In the genomic region with DNA sequence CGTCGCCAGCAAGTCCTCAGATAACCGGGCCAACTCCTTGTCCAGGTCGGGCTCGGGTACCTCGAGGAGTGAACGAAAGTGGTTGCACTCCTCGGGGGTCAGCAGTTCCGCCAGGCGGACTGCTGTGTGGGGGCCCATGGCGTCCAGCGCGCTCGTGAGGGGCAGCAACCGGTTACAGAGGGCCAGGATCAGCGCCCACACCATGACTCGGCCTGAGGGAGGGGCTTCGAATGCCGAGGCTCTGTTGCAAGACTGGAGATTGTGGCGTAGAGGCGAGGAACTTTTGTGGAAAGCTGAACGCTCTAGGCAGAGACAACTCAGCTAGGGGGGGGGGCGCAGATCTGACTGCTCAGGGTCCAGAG, we compare ENCODE assay signal across 8 mouse cellular contexts. TPM values are rescaled to one million over a fixed set of nuclear protein-coding genes. Genes with fewer than 3 reads are reported as not detected.
DNase-seq lines count a peak whose midpoint lies in the region; ATAC-seq and TF ChIP-seq lines count a peak whose summit lies in the region.

A gene (minus strand): TSS at position 204 of the 362 bp plus-strand sequence.

- H3K9me3 ChIP-seq in G1E (replicated peaks) = peaks cover 82% of the 10 kb centered on the region
- H3K9me3 ChIP-seq in lung, embryonic 16.5 days (ENCODE audit: control insufficient read depth, low read length) = no peaks in the 10 kb centered on the region

- no peaks in the 10 kb centered on the region for H3K4me1 ChIP-seq in G1E (ENCODE audit: insufficient read depth, low read depth, low read length)
- 0 out of 2 replicates have a peak, but pooled peaks cover 2% of the 10 kb centered on the region for H3K4me1 ChIP-seq in brown adipose tissue, adult 24 weeks (ENCODE audit: control insufficient read depth, insufficient read depth, insufficient read length, low read length)
- H3K4me1 ChIP-seq in lung, embryonic 16.5 days (replicated peaks; ENCODE audit: control insufficient read depth, insufficient read depth, low read length) = peaks cover 17% of the 10 kb centered on the region

- no peak for DNase-seq in G1E (ENCODE audit: low spot score)
- peak; percentile 38 for DNase-seq in heart, postnatal 25 days (ENCODE audit: low spot score)
- DNase-seq in cerebellum, postnatal 14 days = no peak
- DNase-seq in spleen, postnatal 4 days (ENCODE audit: low spot score in 2 of 2) = no peak
- no peak for DNase-seq in urinary bladder, adult 18-20 months (ENCODE audit: low spot score in 2 of 2)

- H3K4me3 ChIP-seq in G1E (ENCODE audit: low read depth, low read length) = peak within 1 kb of the TSS; percentile 27; the same call in 1 of the 2 replicates
- peak within 1 kb of the TSS; percentile 62 for H3K4me3 ChIP-seq in brown adipose tissue, adult 24 weeks (ENCODE audit: insufficient read depth, low read depth, low read length)
- H3K4me3 ChIP-seq in lung, embryonic 16.5 days (ENCODE audit: low read length) = peak within 1 kb of the TSS; percentile 56

- no peak for TF ChIP-seq CTCF in G1E (IDR thresholded peaks at IDR 0.05; ENCODE audit: low read depth, low read length)

- peak within 1 kb of the TSS; percentile 64 for H3K9ac ChIP-seq in lung, embryonic 16.5 days (ENCODE audit: low read length)

- intact Hi-C loops in heart, postnatal 25 days (cut with DNase I) = no loop called here

- H3K36me3 ChIP-seq in G1E (replicated peaks) = no peaks in the 10 kb centered on the region
- no peaks in the 10 kb centered on the region for H3K36me3 ChIP-seq in lung, embryonic 16.5 days (ENCODE audit: control insufficient read depth, insufficient read depth, low read length)

- no peak for ATAC-seq in G1E (ENCODE audit: extremely low read depth, insufficient number of reproducible peaks, low FRiP score, poor library complexity, severe bottlenecking)
- peak; percentile 64 for ATAC-seq in lung, embryonic 16.5 days (ENCODE audit: low read depth)
- ATAC-seq in monocyte, adult 5-6 weeks (replicated peaks; ENCODE audit: insufficient number of reproducible peaks, low FRiP score, low TSS enrichment, poor library complexity, severe bottlenecking) = no peak

- no peaks in the 10 kb centered on the region for H3K27me3 ChIP-seq in G1E (ENCODE audit: insufficient read depth, low read length)
- H3K27me3 ChIP-seq in lung, embryonic 16.5 days (ENCODE audit: control insufficient read depth, insufficient read depth, low read depth, low read length) = peaks cover 85% of the 10 kb centered on the region

- WGBS in lung, embryonic 16.5 days = 1% methylated on average over 22 of the region's 23 CpGs

- H3K27ac ChIP-seq in brown adipose tissue, adult 24 weeks (replicated peaks; ENCODE audit: low read depth, low read length) = no peak within 1 kb of the TSS
- H3K27ac ChIP-seq in lung, embryonic 16.5 days (ENCODE audit: low read length) = no peak within 1 kb of the TSS

- peak within 1 kb of the TSS; percentile 97 for H3K4me2 ChIP-seq in lung, embryonic 16.5 days (ENCODE audit: low read depth, low read length)

RNA-seq across cellular contexts. Expression of the gene that starts here (rescaled TPM):
- total RNA-seq in G1E (2014; fragmentation: Nextera tagmentation) (not detected in 2 replicates), G1E (2017) (not detected in 2 replicates)
- not detected in 2 replicates for polyA plus RNA-seq in G1E (2012)
- polyA plus RNA-seq in brown adipose tissue, adult 24 weeks (2012; ENCODE audit: insufficient read depth, insufficient read length, missing spikeins) = not detected in 2 replicates
- total RNA-seq in heart, postnatal 25 days (2021) = not detected
- polyA plus RNA-seq in lung, embryonic 16.5 days (2015; fragmentation: Nextera tagmentation; extraction: Ambion mirVana) = not detected in 2 replicates
- not detected in 3 replicates for total RNA-seq in monocyte, adult 5-6 weeks (2017)

Comparison
In these comparisons a context has a peak if more than half of its experiments do, and no peak if none do; other contexts are left out.
1. Peak in DNase-seq in heart, postnatal 25 days; RNA of the gene not detected or under 1 TPM.
2. Peak in ATAC-seq, H3K4me3 ChIP-seq, H3K9ac ChIP-seq and H3K4me2 ChIP-seq in lung, embryonic 16.5 days; RNA of the gene not detected or under 1 TPM.